Comparison of ENCODE assay signal across 8 mouse cellular contexts in the genomic region with DNA sequence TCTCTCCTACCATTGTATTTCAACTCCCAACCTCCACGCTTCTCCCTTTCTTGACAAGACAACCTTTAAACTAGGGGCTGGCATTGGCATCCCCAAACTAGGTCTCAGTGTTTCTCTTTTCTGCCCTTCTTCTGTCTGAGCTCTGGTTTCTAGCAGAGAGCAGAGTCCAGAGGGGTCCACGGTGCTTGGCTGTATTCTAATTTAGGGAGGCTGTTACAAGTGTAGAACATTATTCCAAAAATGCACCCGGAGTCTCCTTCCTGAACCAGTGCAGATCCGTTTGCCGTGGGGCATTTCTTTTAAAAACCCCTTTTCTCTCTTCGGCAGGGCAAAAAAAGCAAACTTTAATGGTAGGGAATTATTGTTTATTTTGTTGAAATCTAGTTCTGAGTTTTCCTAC. TPM values are rescaled to one million over a fixed set of nuclear protein-coding genes. Genes with fewer than 3 reads are reported as not detected.
DNase-seq lines count a peak whose midpoint lies in the region; ATAC-seq and TF ChIP-seq lines count a peak whose summit lies in the region.

No protein-coding gene starts in this region.

- TF ChIP-seq CTCF in spleen, adult 2 months (IDR thresholded peaks at IDR 0.05; ENCODE audit: extremely low read depth, insufficient read depth, insufficient read length, insufficient replicate concordance) = no peak
- no peak for TF ChIP-seq CTCF in kidney, postnatal 0 days (IDR thresholded peaks at IDR 0.05; ENCODE audit: low read depth)

- peak; percentile 38 for DNase-seq in adrenal gland, postnatal 10 days
- DNase-seq in adrenal gland, postnatal 25 days = no peak
- DNase-seq in spleen, adult 2 months (ENCODE audit: low read depth in 1 of 2, low spot score in 2 of 2) = no peak
- no peak for DNase-seq in spleen, adult 12 weeks (ENCODE audit: low spot score)
- DNase-seq in kidney, postnatal 0 days (ENCODE audit: low spot score) = no peak
- DNase-seq in neural tube, embryonic 11.5 days (ENCODE audit: low spot score) = no peak
- DNase-seq in T-cell, adult 2 months (ENCODE audit: low spot score) = no peak
- no peak for DNase-seq in right cerebral cortex, postnatal 4 days

- H3K27ac ChIP-seq in spleen, adult 2 months (ENCODE audit: insufficient read depth, low read length) = peak overlapping the region; percentile 68
- peak overlapping the region; percentile 97 for H3K27ac ChIP-seq in kidney, postnatal 0 days
- H3K27ac ChIP-seq in neural tube, embryonic 11.5 days (ENCODE audit: low read depth, low read length) = peak overlapping the region; percentile 83

- no peaks in the 10 kb centered on the region for H3K9me3 ChIP-seq in kidney, postnatal 0 days (replicated peaks; ENCODE audit: low read length)
- H3K9me3 ChIP-seq in neural tube, embryonic 11.5 days (ENCODE audit: control insufficient read depth, low read length) = no peaks in the 10 kb centered on the region

- 2% methylated on average over 6 of the region's 6 CpGs for WGBS in spleen, adult 2 months
- under 1% methylated on average over 6 of the region's 6 CpGs for WGBS in kidney, postnatal 0 days
- 0% methylated on average over 6 of the region's 6 CpGs for WGBS in neural tube, embryonic 11.5 days

- peaks cover 28% of the 10 kb centered on the region for H3K4me1 ChIP-seq in spleen, adult 2 months (ENCODE audit: control insufficient read depth, insufficient read depth, insufficient read length)
- H3K4me1 ChIP-seq in kidney, postnatal 0 days (replicated peaks; ENCODE audit: insufficient read depth, low read length) = peaks cover 40% of the 10 kb centered on the region
- H3K4me1 ChIP-seq in neural tube, embryonic 11.5 days (ENCODE audit: control insufficient read depth, insufficient read depth, low read length) = peaks cover 43% of the 10 kb centered on the region

- H3K4me3 ChIP-seq in spleen, adult 2 months (ENCODE audit: extremely low read depth, insufficient read depth, insufficient read length) = 0 out of 2 replicates have a peak overlapping the region, but pooled peaks have one; percentile 19
- no peak overlapping the region; the same call in 1 of the 2 replicates for H3K4me3 ChIP-seq in kidney, postnatal 0 days (replicated peaks; ENCODE audit: low read depth, low read length)
- peak overlapping the region; percentile 92 for H3K4me3 ChIP-seq in neural tube, embryonic 11.5 days (ENCODE audit: low read depth, low read length)

- TF ChIP-seq POLR2A in spleen, adult 2 months (IDR thresholded peaks at IDR 0.05; ENCODE audit: low read depth, low read length) = no peak

- ATAC-seq in kidney, postnatal 0 days (replicated peaks; ENCODE audit: low FRiP score, low read depth) = no peak
- no peak for ATAC-seq in neural tube, embryonic 11.5 days (ENCODE audit: insufficient read depth, low FRiP score, low TSS enrichment)

- H3K36me3 ChIP-seq in spleen, adult 2 months (ENCODE audit: control insufficient read depth, insufficient read depth, low read length) = no peaks in the 10 kb centered on the region
- no peaks in the 10 kb centered on the region for H3K36me3 ChIP-seq in kidney, postnatal 0 days (ENCODE audit: insufficient read depth, low read length)
- H3K36me3 ChIP-seq in neural tube, embryonic 11.5 days (ENCODE audit: control insufficient read depth, insufficient read depth, low read length) = peaks cover 5% of the 10 kb centered on the region

- no peak overlapping the region for H3K9ac ChIP-seq in kidney, postnatal 0 days (ENCODE audit: low read depth, low read length)
- peak overlapping the region; percentile 50 for H3K9ac ChIP-seq in neural tube, embryonic 11.5 days (ENCODE audit: low read length)

- peaks cover 4% of the 10 kb centered on the region for H3K27me3 ChIP-seq in spleen, adult 2 months (ENCODE audit: control insufficient read depth, insufficient read depth, low read length)
- no peaks in the 10 kb centered on the region for H3K27me3 ChIP-seq in kidney, postnatal 0 days (ENCODE audit: insufficient read depth, low read length)
- H3K27me3 ChIP-seq in neural tube, embryonic 11.5 days (ENCODE audit: control insufficient read depth, insufficient read depth, low read length) = no peaks in the 10 kb centered on the region

- peak overlapping the region; percentile 97 for H3K4me2 ChIP-seq in kidney, postnatal 0 days (ENCODE audit: low read length)
- H3K4me2 ChIP-seq in neural tube, embryonic 11.5 days (ENCODE audit: low read depth) = peak overlapping the region; percentile 82

RNA-seq across cellular contexts. Expression of a gene that starts 0.7 kb away (rescaled TPM):
- total RNA-seq in adrenal gland, postnatal 10 days (2021) = 10 to 100 TPM; 50.8 to 69.0 TPM
- total RNA-seq in adrenal gland, postnatal 25 days (2021) = 70.8 and 82.6 TPM in 2 replicates
- polyA plus RNA-seq in spleen, adult 2 months (2012; rRNA removed) = 27.8 and 33.8 TPM in 2 replicates
- 62.6 and 68.3 TPM in 2 replicates for polyA plus RNA-seq in kidney, postnatal 0 days (2015; fragmentation: Nextera tagmentation; extraction: Ambion mirVana)
- polyA plus RNA-seq in neural tube, embryonic 11.5 days (2014; fragmentation: Nextera tagmentation; extraction: Ambion mirVana) = 142 and 145 TPM in 2 replicates
